Mouse (Mus musculus) intestine, embryonic 16.5 days (tissue): Measurements from ENCODE around the gene Irf7. TPM values are rescaled to one million over a fixed set of nuclear protein-coding genes. Genes with fewer than 3 reads are reported as not detected.
A peak's percentile ranks its signal among the peaks of the same experiment; 100 is the strongest.

Source experiments
- ATAC-seq: fragments of 200-750 bp; cut with Nextera tagmentation; 2 replicates; pipeline ENCODE4 v1.8.0; 2017; ENCODE audit warnings: moderate TSS enrichment, moderate library complexity
- H3K27ac ChIP-seq: fragments of 300-500 bp; sonication (generic); 2 replicates; pipeline ENCODE4 v1.5.1; 2014; ENCODE audit warnings: mild to moderate bottlenecking, low read length
- H3K27me3 ChIP-seq: fragments of 300-500 bp; sonication (generic); replicated peaks from 2 replicates; pipeline ENCODE4 v1.6.1; 2014; ENCODE audit warnings: low read length, control low read depth, mixed read lengths; ENCODE audit not compliant: control insufficient read depth, insufficient read depth
- H3K36me3 ChIP-seq: fragments of 300-500 bp; sonication (generic); 2 replicates; pipeline ENCODE4 v1.6.1; 2014; ENCODE audit warnings: low read length, control low read depth; ENCODE audit not compliant: control insufficient read depth, insufficient read depth
- H3K4me1 ChIP-seq: fragments of 300-500 bp; sonication (generic); 2 replicates; pipeline ENCODE4 v1.6.1; 2014; ENCODE audit warnings: low read length, control low read depth, mixed read lengths; ENCODE audit not compliant: control insufficient read depth, insufficient read depth
- H3K4me2 ChIP-seq: fragments of 300-500 bp; sonication (generic); 2 replicates; pipeline ENCODE4 v1.6.1; 2014; ENCODE audit warnings: low read depth, low read length, control low read depth
- H3K4me3 ChIP-seq: fragments of 300-500 bp; sonication (generic); 2 replicates; pipeline ENCODE4 v1.5.1; 2014; ENCODE audit warnings: mild to moderate bottlenecking, low read length
- H3K9ac ChIP-seq: fragments of 300-500 bp; sonication (generic); 2 replicates; pipeline ENCODE4 v1.6.1; 2014; ENCODE audit warnings: low read depth, low read length
- H3K9me3 ChIP-seq: fragments of 300-500 bp; sonication (generic); 2 replicates; pipeline ENCODE4 v1.6.1; 2016; ENCODE audit warnings: low read length, control low read depth; ENCODE audit not compliant: control insufficient read depth
- WGBS: fragments of 180-500 bp; shearing (Covaris S2); extraction: QIAGEN DNeasy Blood & Tissue Kit; methylation state at CpG from one replicate; pipeline ENCODE4 v1.1.7; 2014; 5-methylcytosine and 5-hydroxymethylcytosine counted together
- polyA plus RNA-seq: library from polyadenylated mRNA; unstranded; fragments of >200 nt; fragmentation: Nextera tagmentation; extraction: Ambion mirVana; gene quantifications from 2 replicates; pipeline ENCODE4 v1.2.1, GENCODE M21; 2015

The Irf7 gene
- polyA plus RNA-seq, 1 experiment from 2014 or later = 6.5 TPM

GRCm38 (mm10) chr7:141294479-141294878, 28.2 kb upstream of the Irf7 start:
- Histone ChIP-seq H3K9me3 (no peaks in the 10 kb centered on the region), H3K27ac (no peak overlapping the region), H3K27me3 (peaks cover 51% of the 10 kb centered on the region), H3K4me1 (peaks cover 21% of the 10 kb centered on the region), H3K36me3 (peaks cover 6% of the 10 kb centered on the region; the same call in 1 of the 2 replicates), H3K9ac (peak overlapping the region; percentile 67; the same call in 1 of the 2 replicates), H3K4me3 (peak overlapping the region; percentile 48), H3K4me2 (peak overlapping the region; percentile 84)
- WGBS = 8% methylated on average over 22 of the region's 22 CpGs
- ATAC-seq = 0 out of 2 replicates have a peak, but pooled peaks have one; percentile 9

GRCm38 (mm10) chr7:141293852-141294471, 27.7 kb upstream of the Irf7 start:
- H3K9ac ChIP-seq = peak overlapping the region; percentile 67
- 1% methylated on average over 53 of the region's 53 CpGs for WGBS
- peak overlapping the region; percentile 48 for H3K4me3 ChIP-seq
- H3K36me3 ChIP-seq = peaks cover 2% of the 10 kb centered on the region; the same call in 1 of the 2 replicates
- peak overlapping the region; percentile 84 for H3K4me2 ChIP-seq
- no peak overlapping the region for H3K27ac ChIP-seq
- H3K4me1 ChIP-seq = peaks cover 21% of the 10 kb centered on the region
- H3K27me3 ChIP-seq = peaks cover 51% of the 10 kb centered on the region
- ATAC-seq = peak; percentile 37
- no peaks in the 10 kb centered on the region for H3K9me3 ChIP-seq

DNA sequence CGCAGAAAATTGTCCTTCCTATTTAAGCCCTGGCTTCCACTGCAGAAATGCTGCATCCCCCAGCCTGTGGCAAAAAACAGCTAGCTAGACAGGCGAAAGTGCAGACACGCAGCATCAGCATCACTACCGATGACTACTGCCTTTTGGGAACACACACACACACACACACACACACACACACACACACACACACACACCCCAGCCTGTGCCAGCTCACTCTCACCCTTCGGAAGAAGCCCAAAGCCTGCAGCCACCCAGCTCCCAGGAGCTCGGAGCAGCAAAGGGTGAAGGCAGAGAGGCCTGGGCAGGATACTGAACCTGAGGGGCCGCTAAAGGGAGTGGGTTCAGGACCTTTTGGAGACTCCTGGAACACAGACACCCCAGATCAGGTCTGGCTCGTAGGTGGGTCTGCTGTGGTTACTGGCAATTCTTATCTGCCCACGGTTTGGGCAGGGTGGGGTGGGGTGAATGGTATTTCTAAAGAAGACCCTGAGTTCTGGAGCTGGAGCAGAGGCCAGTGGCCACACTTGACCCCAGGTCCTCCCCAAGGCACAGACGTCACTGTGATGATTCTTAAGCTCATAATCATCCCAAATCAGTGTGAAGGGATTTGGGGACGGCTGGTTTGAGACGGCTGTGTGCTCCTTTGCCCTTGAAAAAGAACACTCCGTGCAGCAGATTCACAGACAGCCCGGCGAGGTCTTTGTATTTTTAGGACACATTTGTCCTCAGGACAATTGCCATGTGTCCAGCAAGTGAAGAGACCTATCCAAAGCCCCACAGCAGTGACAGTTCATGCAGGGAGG, 26.5 kb upstream of the Irf7 start:
- WGBS = 58% methylated on average over 15 of the region's 15 CpGs
- Histone ChIP-seq H3K9me3 (no peaks in the 10 kb centered on the region), H3K4me3 (no peak overlapping the region), H3K36me3 (peaks cover 2% of the 10 kb centered on the region; the same call in 1 of the 2 replicates), H3K9ac (no peak overlapping the region), H3K27me3 (peaks cover 51% of the 10 kb centered on the region), H3K4me1 (peaks cover 21% of the 10 kb centered on the region), H3K4me2 (no peak overlapping the region), H3K27ac (no peak overlapping the region)
- ATAC-seq = no peak

GRCm38 (mm10) chr7:141291921-141292582, 25.8 kb upstream of the Irf7 start, which contains the start of gene Drd4:
Drd4 (plus strand) TSS chr7:141292006.
- H3K27ac ChIP-seq = no peak within 1 kb of the TSS
- H3K36me3 ChIP-seq = peaks cover 2% of the 10 kb centered on the region; the same call in 1 of the 2 replicates
- peaks cover 51% of the 10 kb centered on the region for H3K27me3 ChIP-seq
- ATAC-seq = peak; percentile 70; the same call in 1 of the 2 replicates
- peak within 1 kb of the TSS; percentile 96 for H3K4me2 ChIP-seq
- WGBS = 2% methylated on average over 38 of the region's 46 CpGs
- H3K9ac ChIP-seq = peak within 1 kb of the TSS; percentile 71
- H3K4me1 ChIP-seq = peaks cover 21% of the 10 kb centered on the region
- H3K9me3 ChIP-seq = no peaks in the 10 kb centered on the region
- H3K4me3 ChIP-seq = peak within 1 kb of the TSS; percentile 56

DNA sequence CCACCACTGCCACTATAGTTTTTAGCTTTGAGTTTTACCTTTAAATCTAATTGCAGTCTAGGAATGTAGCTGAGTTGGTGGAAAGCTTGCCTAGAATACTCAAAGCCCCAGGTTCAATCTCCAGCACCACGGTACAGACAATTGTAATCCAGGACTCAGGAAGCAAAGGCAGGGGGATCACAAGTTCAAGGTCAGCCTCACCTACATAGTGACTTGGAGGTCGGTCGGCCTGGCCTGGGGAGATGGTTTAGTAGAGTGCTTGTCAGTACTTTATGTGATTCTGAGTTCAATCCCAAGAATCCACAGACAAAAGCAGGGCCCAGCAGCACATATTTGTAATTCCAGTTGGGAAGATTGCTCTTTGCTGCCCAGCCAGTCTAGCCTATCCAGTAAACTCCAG, 21.8 kb upstream of the Irf7 start:
- no peak overlapping the region for H3K4me2 ChIP-seq
- peaks cover 8% of the 10 kb centered on the region for H3K4me1 ChIP-seq
- H3K4me3 ChIP-seq = no peak overlapping the region
- H3K36me3 ChIP-seq = no peaks in the 10 kb centered on the region
- H3K27me3 ChIP-seq = peaks cover 24% of the 10 kb centered on the region
- ATAC-seq = no peak
- 77% methylated on average over 3 of the region's 3 CpGs for WGBS
- H3K9me3 ChIP-seq = no peaks in the 10 kb centered on the region
- H3K9ac ChIP-seq = no peak overlapping the region
- no peak overlapping the region for H3K27ac ChIP-seq

DNA sequence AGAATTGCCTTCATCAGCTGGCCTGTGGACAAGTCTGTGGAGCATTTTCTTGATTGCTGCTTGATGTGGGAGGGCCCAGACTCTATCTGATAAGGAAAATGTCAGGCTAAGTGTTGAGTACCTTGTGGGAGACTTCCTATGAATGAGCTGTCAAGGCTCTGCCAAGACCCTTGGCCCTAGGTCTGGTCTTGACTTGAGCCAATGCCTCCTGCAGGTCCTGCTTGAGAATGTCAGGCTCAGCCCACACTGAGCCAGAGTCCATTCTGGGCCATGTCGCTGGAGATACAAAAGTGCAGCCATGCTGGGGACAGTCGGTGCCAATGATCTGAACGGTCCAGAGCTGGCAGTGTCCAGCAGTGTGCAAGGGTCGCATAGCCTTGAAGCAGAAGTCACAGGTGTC, 16.5 kb upstream of the Irf7 start:
- 78% methylated on average over 4 of the region's 4 CpGs for WGBS
- Histone ChIP-seq H3K9ac (no peak overlapping the region), H3K4me2 (no peak overlapping the region), H3K36me3 (no peaks in the 10 kb centered on the region), H3K9me3 (no peaks in the 10 kb centered on the region), H3K4me1 (peaks cover 7% of the 10 kb centered on the region), H3K27ac (no peak overlapping the region), H3K4me3 (no peak overlapping the region), H3K27me3 (no peaks in the 10 kb centered on the region)
- ATAC-seq = no peak

GRCm38 (mm10) chr7:141281442-141281841, 15.2 kb upstream of the Irf7 start:
- Histone ChIP-seq H3K9me3 (no peaks in the 10 kb centered on the region), H3K36me3 (no peaks in the 10 kb centered on the region), H3K9ac (no peak overlapping the region), H3K4me2 (no peak overlapping the region), H3K27ac (no peak overlapping the region), H3K27me3 (no peaks in the 10 kb centered on the region), H3K4me3 (no peak overlapping the region), H3K4me1 (peaks cover 15% of the 10 kb centered on the region)
- 55% methylated on average over 6 of the region's 6 CpGs for WGBS
- no peak for ATAC-seq

DNA sequence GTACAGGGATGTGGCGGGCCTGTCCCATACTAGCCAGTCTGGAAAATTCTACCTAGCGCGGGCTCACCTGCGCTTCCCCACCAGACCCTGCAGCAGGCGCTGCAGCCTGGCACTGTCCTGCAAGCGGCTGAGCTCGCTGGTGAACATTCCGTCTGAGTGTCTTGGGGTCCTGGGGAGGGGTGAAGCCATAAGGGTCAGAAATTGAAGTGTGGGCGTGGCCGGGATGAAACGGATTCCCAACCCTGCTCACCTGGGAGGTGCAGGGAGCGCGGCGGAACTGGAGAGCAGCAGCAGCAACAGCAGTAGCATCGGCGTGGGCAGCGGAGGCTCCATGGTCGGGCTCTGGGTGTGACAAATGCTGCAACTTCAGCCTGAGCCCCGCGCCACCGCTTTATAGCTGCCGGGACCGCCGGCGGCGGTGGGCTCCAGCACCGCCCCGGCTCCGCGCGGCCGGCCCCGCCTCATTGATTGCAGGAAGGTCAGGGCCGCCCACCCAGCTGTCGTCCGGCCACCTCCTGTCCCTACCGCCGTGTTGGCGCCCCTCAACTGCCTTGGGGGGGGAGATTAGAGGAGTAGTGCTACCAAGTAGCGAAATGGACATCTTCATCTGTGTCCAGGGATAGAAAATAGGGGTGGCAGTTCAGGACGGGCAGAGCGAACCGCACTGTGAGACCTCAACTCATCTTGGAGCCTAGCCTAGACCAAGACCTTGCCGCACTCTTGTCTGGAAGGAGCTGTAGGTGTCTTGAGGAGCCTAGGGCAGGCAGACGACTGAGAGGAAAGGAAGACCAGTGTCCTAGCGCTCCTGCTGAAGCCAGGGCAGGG, 12.7 kb upstream of the Irf7 start, which contains the start of gene Sct:
Gene Sct, minus strand, starts transcription at position 368 of the 825 bp plus-strand sequence.
- Histone ChIP-seq H3K4me2 (peak within 1 kb of the TSS; percentile 98), H3K4me1 (peaks cover 15% of the 10 kb centered on the region), H3K9ac (peak within 1 kb of the TSS; percentile 67), H3K9me3 (no peaks in the 10 kb centered on the region), H3K27me3 (no peaks in the 10 kb centered on the region), H3K27ac (peak within 1 kb of the TSS; percentile 93), H3K36me3 (no peaks in the 10 kb centered on the region), H3K4me3 (peak within 1 kb of the TSS; percentile 56)
- 3% methylated on average over 46 of the region's 46 CpGs for WGBS
- ATAC-seq = peak; percentile 53
